Mouse (Mus musculus) 3T3-L1 (cell line): Measurements from ENCODE around the gene Ubc.
A peak's percentile ranks its signal among the peaks of the same experiment; 100 is the strongest.
"Not testable (repeated sequence)": the region's sequence is repeated elsewhere in the genome, so short reads cannot be mapped to it uniquely, and the experiment has no call there.

Source experiments
- DNase-seq: peaks from one replicate; pipeline ENCODE4 v3.0.0-alpha.2; 2015; ENCODE audit warnings: low read depth, low spot score

Ubc gene

GRCm38 (mm10) chr5:125389579-125390441, at the start of gene Ubc:
Ubc (minus strand) TSS chr5:125390202.
- DNase-seq, result peak; percentile 97

GRCm38 (mm10) chr5:125434347-125434746, 44.3 kb upstream of the Ubc start:
- DNase-seq, result not testable (repeated sequence)

- peak; percentile 98 for DNase-seq
These were observed 43.9 kb upstream of the Ubc start, which contains the start of gene Dhx37 for GRCm38 (mm10) chr5:125433793-125434337. Dhx37 (minus strand) TSS chr5:125434121.

- not testable (repeated sequence) for DNase-seq
These were observed 42.3 kb upstream of the Ubc start for GRCm38 (mm10) chr5:125432324-125432723.

- peak; percentile 83 for DNase-seq
These were observed 36.3 kb upstream of the Ubc start for GRCm38 (mm10) chr5:125426343-125426742.

GRCm38 (mm10) chr5:125425698-125426276, 35.8 kb upstream of the Ubc start:
- peak; percentile 75 for DNase-seq

- no peak for DNase-seq
These were observed 29.1 kb upstream of the Ubc start for GRCm38 (mm10) chr5:125419124-125419523.

GRCm38 (mm10) chr5:125418636-125419035, 28.6 kb upstream of the Ubc start:
- DNase-seq, result no peak

GRCm38 (mm10) chr5:125416183-125416582, 26.2 kb upstream of the Ubc start:
- no peak for DNase-seq

GRCm38 (mm10) chr5:125413763-125414162, 23.8 kb upstream of the Ubc start:
- DNase-seq, result no peak

- not testable (repeated sequence) for DNase-seq
These were observed 22.5 kb upstream of the Ubc start for GRCm38 (mm10) chr5:125412536-125412935.

GRCm38 (mm10) chr5:125411972-125412530, 22.0 kb upstream of the Ubc start:
- peak; percentile 81 for DNase-seq

- peak; percentile 87 for DNase-seq
These were observed 19.5 kb upstream of the Ubc start for GRCm38 (mm10) chr5:125409348-125410090.

GRCm38 (mm10) chr5:125408842-125409241, 18.8 kb upstream of the Ubc start:
- peak; percentile 98 for DNase-seq

GRCm38 (mm10) chr5:125407910-125408575, 18.0 kb upstream of the Ubc start:
- DNase-seq, result peak; percentile 57

- no peak for DNase-seq
These were observed 17.2 kb upstream of the Ubc start for GRCm38 (mm10) chr5:125407020-125407830.

- DNase-seq, result peak; percentile 79
These were observed 16.5 kb upstream of the Ubc start for GRCm38 (mm10) chr5:125406322-125407016.

GRCm38 (mm10) chr5:125405546-125406248, 15.7 kb upstream of the Ubc start:
- DNase-seq, result peak; percentile 99
